Mouse (Mus musculus): ENCODE measurements around the gene Spo11.
A peak's percentile ranks its signal among the peaks of the same experiment; 100 is the strongest.

The Spo11 gene

GRCm38 (mm10) chr2:173000921-173001320 is 23.4 kb downstream of the Spo11 start:
- DNase-seq (ENCODE audit: low read depth in 2 of 2, low spot score in 2 of 2): no peak

GRCm38 (mm10) chr2:173003737-173004136 is 26.2 kb downstream of the Spo11 start:
- no peak for DNase-seq (ENCODE audit: low read depth in 2 of 2, low spot score in 2 of 2)

- DNase-seq (ENCODE audit: low read depth in 2 of 2, low spot score in 2 of 2): no peak
These were observed 32.8 kb downstream of the Spo11 start for GRCm38 (mm10) chr2:173010220-173010717.

- no peak for DNase-seq (ENCODE audit: low read depth in 2 of 2, low spot score in 2 of 2)
These were observed 33.9 kb downstream of the Spo11 start for GRCm38 (mm10) chr2:173011440-173011839.

- no peak for DNase-seq (ENCODE audit: low read depth in 2 of 2, low spot score in 2 of 2)
These were observed 37.3 kb downstream of the Spo11 start for GRCm38 (mm10) chr2:173014741-173015287.

GRCm38 (mm10) chr2:173017940-173018339 is 40.4 kb downstream of the Spo11 start:
- peak; percentile 55 to 76 for DNase-seq (ENCODE audit: low read depth in 2 of 2, low spot score in 2 of 2)

- DNase-seq (ENCODE audit: low read depth in 2 of 2, low spot score in 2 of 2): no peak
These were observed 41.1 kb downstream of the Spo11 start for GRCm38 (mm10) chr2:173018618-173019017.

- DNase-seq (ENCODE audit: low read depth in 2 of 2, low spot score in 2 of 2): peak; percentile 43 to 53
These were observed 41.8 kb downstream of the Spo11 start for GRCm38 (mm10) chr2:173019322-173019721.

- peak; percentile 83 to 91 for DNase-seq (ENCODE audit: low read depth in 2 of 2, low spot score in 2 of 2)
These were observed 42.3 kb downstream of the Spo11 start for GRCm38 (mm10) chr2:173019790-173020189.

- no peak for DNase-seq (ENCODE audit: low read depth in 2 of 2, low spot score in 2 of 2)
These were observed 42.9 kb downstream of the Spo11 start, which contains the start of gene Rbm38 for GRCm38 (mm10) chr2:173020430-173020829. Rbm38 (plus strand) TSS chr2:173020498.

- DNase-seq (ENCODE audit: low read depth in 2 of 2, low spot score in 2 of 2): peak; percentile 87 to 92
These were observed 44.1 kb downstream of the Spo11 start for GRCm38 (mm10) chr2:173021633-173022055.

- no peak for DNase-seq (ENCODE audit: low read depth in 2 of 2, low spot score in 2 of 2)
These were observed 44.7 kb downstream of the Spo11 start for GRCm38 (mm10) chr2:173022056-173022681.

- DNase-seq (ENCODE audit: low read depth in 2 of 2, low spot score in 2 of 2): no peak
These were observed 45.3 kb downstream of the Spo11 start for GRCm38 (mm10) chr2:173022813-173023212.

GRCm38 (mm10) chr2:173023371-173023851 is 45.9 kb downstream of the Spo11 start:
- DNase-seq (ENCODE audit: low read depth in 2 of 2, low spot score in 2 of 2): peak; percentile 73 to 75

GRCm38 (mm10) chr2:173023966-173024365 is 46.5 kb downstream of the Spo11 start:
- DNase-seq (ENCODE audit: low read depth in 2 of 2, low spot score in 2 of 2): no peak

- no peak for DNase-seq (ENCODE audit: low read depth in 2 of 2, low spot score in 2 of 2)
These were observed 46.9 kb downstream of the Spo11 start for GRCm38 (mm10) chr2:173024392-173024791.

GRCm38 (mm10) chr2:173024938-173025337 is 47.4 kb downstream of the Spo11 start:
- DNase-seq (ENCODE audit: low read depth in 2 of 2, low spot score in 2 of 2): no peak

GRCm38 (mm10) chr2:173026286-173026685 is 48.8 kb downstream of the Spo11 start:
- DNase-seq (ENCODE audit: low read depth in 2 of 2, low spot score in 2 of 2): no peak

GRCm38 (mm10) chr2:173026688-173027131 is 49.2 kb downstream of the Spo11 start:
- DNase-seq (ENCODE audit: low read depth in 2 of 2, low spot score in 2 of 2): peak; percentile 67 to 74

GRCm38 (mm10) chr2:173027169-173027823 is 49.8 kb downstream of the Spo11 start:
- no peak for DNase-seq (ENCODE audit: low read depth in 2 of 2, low spot score in 2 of 2)

GRCm38 (mm10) chr2:173027824-173028495 is 50.5 kb downstream of the Spo11 start:
- DNase-seq (ENCODE audit: low read depth in 2 of 2, low spot score in 2 of 2): no peak
